ENCODE assay signal across 11 mouse cellular contexts in the genomic region with DNA sequence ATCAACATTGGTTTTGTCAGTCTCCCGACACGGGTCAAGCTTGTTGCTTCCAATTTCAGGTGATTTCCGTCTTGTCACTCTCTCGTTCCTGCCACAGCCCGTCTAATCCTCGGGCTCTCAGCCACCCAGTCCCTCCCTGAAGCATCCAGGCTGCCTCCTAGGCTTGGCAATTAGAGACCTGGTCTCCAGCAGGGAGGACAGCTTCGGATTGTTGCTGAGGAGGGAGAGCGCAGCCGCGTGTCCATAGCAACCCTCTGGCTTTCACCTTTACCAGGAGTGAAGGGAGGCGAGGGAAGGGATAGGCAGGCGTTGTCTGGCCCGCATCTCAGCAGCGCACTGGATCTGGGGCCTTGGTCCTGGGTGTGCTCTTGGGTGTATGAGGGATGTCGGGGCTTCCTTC. TPM values are rescaled to one million over a fixed set of nuclear protein-coding genes. Genes with fewer than 3 reads are reported as not detected.
DNase-seq lines count a peak whose midpoint lies in the region; ATAC-seq and TF ChIP-seq lines count a peak whose summit lies in the region.
"Had no signal": no experiment of that assay in that cellular context is flagged by ENCODE, and none has a peak within 500 bp of the region (broad histone marks: within the 10 kb centered on the region; RNA-seq: fewer than 3 reads in every experiment).

No protein-coding gene starts in this region.

- ATAC-seq in kidney, postnatal 0 days (replicated peaks; ENCODE audit: low FRiP score, low read depth), result no peak; the same call in 1 of the 2 replicates
- ATAC-seq in forebrain, embryonic 13.5 days, result peak; percentile 71

- intact Hi-C loops in left cerebral cortex, postnatal 25 days (cut with DNase I), result no loop called here

- 0 out of 2 replicates have a peak, but pooled peaks cover 5% of the 10 kb centered on the region for H3K27me3 ChIP-seq in kidney, postnatal 0 days (ENCODE audit: insufficient read depth, low read length)
- H3K27me3 ChIP-seq in forebrain, embryonic 13.5 days, result peaks cover 11% of the 10 kb centered on the region
- H3K27me3 ChIP-seq in limb, embryonic 10.5 days (ENCODE audit: low read depth, poor library complexity, severe bottlenecking), result peaks cover 23% of the 10 kb centered on the region

- no peak overlapping the region for H3K27ac ChIP-seq in kidney, postnatal 0 days
- no peak overlapping the region for H3K27ac ChIP-seq in forebrain, embryonic 13.5 days
- H3K27ac ChIP-seq in limb, embryonic 10.5 days, result no peak overlapping the region
- H3K27ac ChIP-seq: liver, embryonic 15.5 days had no signal

- no peaks in the 10 kb centered on the region for H3K36me3 ChIP-seq in kidney, postnatal 0 days (ENCODE audit: insufficient read depth, low read length)
- H3K36me3 ChIP-seq in forebrain, embryonic 13.5 days (ENCODE audit: poor library complexity, severe bottlenecking), result no peaks in the 10 kb centered on the region
- H3K36me3 ChIP-seq in limb, embryonic 10.5 days, result no peaks in the 10 kb centered on the region
- H3K36me3 ChIP-seq: G1E; liver, embryonic 15.5 days had no signal

- TF ChIP-seq CTCF in kidney, postnatal 0 days (IDR thresholded peaks at IDR 0.05; ENCODE audit: low read depth), result no peak

- no peaks in the 10 kb centered on the region for H3K4me1 ChIP-seq in kidney, postnatal 0 days (replicated peaks; ENCODE audit: insufficient read depth, low read length)
- H3K4me1 ChIP-seq in forebrain, embryonic 13.5 days, result peaks cover 9% of the 10 kb centered on the region
- H3K4me1 ChIP-seq in limb, embryonic 10.5 days, result peaks cover 38% of the 10 kb centered on the region

- no peak overlapping the region for H3K9ac ChIP-seq in kidney, postnatal 0 days (ENCODE audit: low read depth, low read length)
- H3K9ac ChIP-seq in forebrain, embryonic 13.5 days, result peak overlapping the region; percentile 53
- H3K9ac ChIP-seq: liver, embryonic 15.5 days had no signal

- no peak overlapping the region for H3K4me3 ChIP-seq in kidney, postnatal 0 days (replicated peaks; ENCODE audit: low read depth, low read length)
- H3K4me3 ChIP-seq in forebrain, embryonic 13.5 days, result peak overlapping the region; percentile 17; the same call in 1 of the 2 replicates
- 0 out of 2 replicates have a peak overlapping the region, but pooled peaks have one; percentile 4 for H3K4me3 ChIP-seq in limb, embryonic 10.5 days
- H3K4me3 ChIP-seq: liver, embryonic 15.5 days had no signal

- no peak for DNase-seq in kidney, postnatal 0 days (ENCODE audit: low spot score)
- no peak for DNase-seq in kidney, postnatal 4 days
- DNase-seq in limb, embryonic 10.5 days (ENCODE audit: low spot score), result no peak
- peak; percentile 37 for DNase-seq in retina, embryonic 14.5 days (ENCODE audit: low spot score)
- DNase-seq in left cerebral cortex, postnatal 25 days (ENCODE audit: low spot score in 2 of 2), result no peak
- no peak for DNase-seq in cerebellum, postnatal 4 days (ENCODE audit: low spot score in 2 of 2)
- DNase-seq: kidney, adult 8-10 months had no signal

- H3K9me3 ChIP-seq in kidney, postnatal 0 days (replicated peaks; ENCODE audit: low read length), result no peaks in the 10 kb centered on the region
- H3K9me3 ChIP-seq in forebrain, embryonic 13.5 days (replicated peaks), result peaks cover 2% of the 10 kb centered on the region; the same call in 1 of the 2 replicates
- no peaks in the 10 kb centered on the region for H3K9me3 ChIP-seq in limb, embryonic 10.5 days (replicated peaks)
- H3K9me3 ChIP-seq: liver, embryonic 15.5 days had no signal

- peak overlapping the region; percentile 34 for H3K4me2 ChIP-seq in kidney, postnatal 0 days (ENCODE audit: low read length)
- H3K4me2 ChIP-seq in forebrain, embryonic 13.5 days, result peak overlapping the region; percentile 51
- H3K4me2 ChIP-seq: liver, embryonic 15.5 days had no signal

- WGBS in kidney, postnatal 0 days, result 28% methylated on average over 15 of the region's 15 CpGs
- 8% methylated on average over 15 of the region's 15 CpGs for WGBS in forebrain, embryonic 13.5 days
- WGBS in limb, embryonic 10.5 days, result 36% methylated on average over 15 of the region's 15 CpGs

RNA-seq across cellular contexts. Expression of a gene that starts 8.6 kb away (rescaled TPM):
- polyA plus RNA-seq in kidney, postnatal 0 days (2015; fragmentation: Nextera tagmentation; extraction: Ambion mirVana), result 1.4 and 1.6 TPM in 2 replicates
- 3.5 and 4.3 TPM in 2 replicates for polyA plus RNA-seq in forebrain, embryonic 13.5 days (2015; fragmentation: Nextera tagmentation; extraction: Ambion mirVana)
- 0.43 and 0.74 TPM in 2 replicates for polyA plus RNA-seq in limb, embryonic 10.5 days (2016; fragmentation: Nextera tagmentation; extraction: Ambion mirVana)
- 10 to 100 TPM; 20.3 to 22.8 TPM for total RNA-seq in left cerebral cortex, postnatal 25 days (2021)
- total RNA-seq: neutrophil, adult 5-6 weeks had no signal
- polyA plus RNA-seq: G1E had no signal

RNA-seq across cellular contexts. Expression of a gene that starts 57.1 kb away (rescaled TPM):
- 52.7 and 54.5 TPM in 2 replicates for polyA plus RNA-seq in kidney, postnatal 0 days (2015; fragmentation: Nextera tagmentation; extraction: Ambion mirVana)
- 73.3 and 75.0 TPM in 2 replicates for polyA plus RNA-seq in forebrain, embryonic 13.5 days (2015; fragmentation: Nextera tagmentation; extraction: Ambion mirVana)
- 63.6 and 65.9 TPM in 2 replicates for polyA plus RNA-seq in limb, embryonic 10.5 days (2016; fragmentation: Nextera tagmentation; extraction: Ambion mirVana)
- 10 to 100 TPM; 31.0 to 33.1 TPM for total RNA-seq in left cerebral cortex, postnatal 25 days (2021)
